Mouse (Mus musculus) megakaryocyte, adult 5-6 weeks (primary cell): ENCODE measurements around the gene Comt. TPM values are rescaled to one million over a fixed set of nuclear protein-coding genes. Genes with fewer than 3 reads are reported as not detected.

Experiments used
- ATAC-seq: 2 replicates; pipeline ENCODE4 v1.8.0; 2016; ENCODE audit warnings: mild to moderate bottlenecking, inconsistent platforms; ENCODE audit not compliant: poor library complexity, severe bottlenecking
- total RNA-seq, 2 experiments: library from RNA; stranded (forward) in 1 of 2; stranded (reverse) in 1 of 2; fragments of 153-499, 151-499 nt in 1 of 2; fragments of 221-1000, 200-1000 nt in 1 of 2; gene quantifications; 2 replicates each; pipeline versions ENCODE4 v1.2.3 to v1.2.4; 2015 to 2017

Gene Comt
- total RNA-seq, 2 experiments from 2014 or later = 40.8 to 43.8 TPM

GRCm38 (mm10) chr16:18436128-18436527, 9.5 kb upstream of the Comt start:
- no peak for ATAC-seq

- ATAC-seq = no peak
Measured at GRCm38 (mm10) chr16:18433341-18433920, 6.8 kb upstream of the Comt start.

- ATAC-seq = no peak
Measured at GRCm38 (mm10) chr16:18430641-18431212, 4.1 kb upstream of the Comt start.

- ATAC-seq = no peak
Measured at GRCm38 (mm10) chr16:18429641-18430040, 3.0 kb upstream of the Comt start.

- ATAC-seq = no peak
Measured at GRCm38 (mm10) chr16:18428516-18429042, 1.9 kb upstream of the Comt start.

GRCm38 (mm10) chr16:18428011-18428515, 1.4 kb upstream of the Comt start:
- ATAC-seq = no peak

GRCm38 (mm10) chr16:18426215-18426791, 349 bp downstream of the Comt start, which contains the start of gene Txnrd2:
Gene Txnrd2, plus strand, starts transcription at chr16:18426384.
- ATAC-seq = peak; percentile 91

GRCm38 (mm10) chr16:18425475-18426214, 1.0 kb downstream of the Comt start:
- no peak for ATAC-seq

- no peak for ATAC-seq
Measured at GRCm38 (mm10) chr16:18424364-18425045, 2.1 kb downstream of the Comt start.

GRCm38 (mm10) chr16:18423915-18424265, 2.8 kb downstream of the Comt start:
- ATAC-seq = no peak

- no peak for ATAC-seq
Measured at GRCm38 (mm10) chr16:18423203-18423914, 3.3 kb downstream of the Comt start.

GRCm38 (mm10) chr16:18420571-18420970, 6.1 kb downstream of the Comt start:
- no peak for ATAC-seq

- 0 out of 2 replicates have a peak, but pooled peaks have one; percentile 25 for ATAC-seq
Measured at GRCm38 (mm10) chr16:18419603-18420026, 7.0 kb downstream of the Comt start.

GRCm38 (mm10) chr16:18418756-18419602, 7.7 kb downstream of the Comt start:
- peak; percentile 37; the same call in 1 of the 2 replicates for ATAC-seq

- no peak for ATAC-seq
Measured at GRCm38 (mm10) chr16:18417491-18417890, 9.2 kb downstream of the Comt start.

- no peak for ATAC-seq
Measured at GRCm38 (mm10) chr16:18416837-18417236, 9.8 kb downstream of the Comt start.

- ATAC-seq = peak; percentile 26
Measured at GRCm38 (mm10) chr16:18416094-18416761, 10.4 kb downstream of the Comt start.

- ATAC-seq = peak; percentile 74
Measured at GRCm38 (mm10) chr16:18413032-18413816, 13.4 kb downstream of the Comt start.
